Mouse (Mus musculus) bone marrow, adult 2 months (tissue): ENCODE data around the gene Pdk2.

Experiments
- CTCF ChIP-seq: fragments of 200-500 bp; IDR thresholded peaks from 2 replicates; pipeline ENCODE4 v1.5.1; 2011; ENCODE audit warnings: low read length, control low read depth; ENCODE audit not compliant: control insufficient read depth, insufficient read depth
- POLR2A ChIP-seq: fragments of 200-500 bp; IDR thresholded peaks from 2 replicates; pipeline ENCODE4 v1.6.1; 2011; ENCODE audit warnings: low read depth, mild to moderate bottlenecking, control low read depth, low read length, borderline replicate concordance; ENCODE audit not compliant: control insufficient read depth

DNA sequence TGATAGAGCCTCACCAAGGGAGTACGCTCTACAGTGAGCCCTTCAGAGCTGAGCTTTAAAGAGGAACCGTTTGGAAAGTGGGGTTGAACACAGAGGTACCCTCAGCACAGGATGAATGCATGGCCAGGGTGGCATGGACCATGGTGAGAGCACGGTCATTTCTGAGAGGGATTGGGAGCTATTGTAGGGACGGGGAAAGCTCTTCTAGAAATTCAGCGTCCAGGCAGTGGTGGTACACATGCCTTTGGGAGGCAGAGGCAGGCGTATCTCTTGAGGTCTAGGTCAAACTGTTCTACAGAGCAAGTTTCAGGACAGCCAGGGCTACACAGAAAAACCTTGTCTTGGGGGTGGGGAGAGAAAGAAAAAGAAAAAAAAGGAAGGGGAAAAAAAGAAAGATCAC, 44.2 kb downstream of the Pdk2 start:
- no peak for TF ChIP-seq POLR2A
- TF ChIP-seq CTCF: no peak
